Mouse (Mus musculus) MN1 (cell line): Measurements from ENCODE around the gene Pcare.
A peak's percentile ranks its signal among the peaks of the same experiment; 100 is the strongest.
"Not testable (repeated sequence)": the region's sequence is repeated elsewhere in the genome, so short reads cannot be mapped to it uniquely, and the experiment has no call there.

Experiments
- DNase-seq: peaks from one replicate; pipeline ENCODE4 v3.0.0-alpha.2; 2016; ENCODE audit warnings: low spot score

Gene Pcare

GRCm38 (mm10) chr17:71752831-71753230, at the start of gene Pcare:
Gene Pcare (minus strand): TSS chr17:71752894.
- DNase-seq = no peak

- DNase-seq = peak; percentile 23
These were observed 43.0 kb upstream of the Pcare start for GRCm38 (mm10) chr17:71795521-71796205.

GRCm38 (mm10) chr17:71791622-71792021, 38.9 kb upstream of the Pcare start:
- DNase-seq = no peak

GRCm38 (mm10) chr17:71791109-71791508, 38.4 kb upstream of the Pcare start:
- no peak for DNase-seq

- no peak for DNase-seq
These were observed 33.8 kb upstream of the Pcare start for GRCm38 (mm10) chr17:71786456-71786855.

GRCm38 (mm10) chr17:71783366-71783735, 30.7 kb upstream of the Pcare start:
- DNase-seq = peak; percentile 28

- peak; percentile 59 for DNase-seq
These were observed 30.1 kb upstream of the Pcare start for GRCm38 (mm10) chr17:71782699-71783365.

GRCm38 (mm10) chr17:71782242-71782698, 29.6 kb upstream of the Pcare start:
- DNase-seq = no peak

GRCm38 (mm10) chr17:71780945-71781344, 28.3 kb upstream of the Pcare start:
- no peak for DNase-seq

GRCm38 (mm10) chr17:71780490-71780889, 27.8 kb upstream of the Pcare start:
- no peak for DNase-seq

- no peak for DNase-seq
These were observed 26.0 kb upstream of the Pcare start for GRCm38 (mm10) chr17:71778696-71779095.

GRCm38 (mm10) chr17:71775279-71775678, 22.6 kb upstream of the Pcare start:
- DNase-seq = no peak

- no peak for DNase-seq
These were observed 21.5 kb upstream of the Pcare start for GRCm38 (mm10) chr17:71774173-71774572.

GRCm38 (mm10) chr17:71770696-71771095, 18.0 kb upstream of the Pcare start:
- DNase-seq = no peak

- no peak for DNase-seq
These were observed 16.9 kb upstream of the Pcare start for GRCm38 (mm10) chr17:71769564-71769963.

GRCm38 (mm10) chr17:71768173-71768572, 15.5 kb upstream of the Pcare start, which contains the start of gene Clip4:
Gene Clip4 (plus strand): TSS chr17:71768473.
- DNase-seq = not testable (repeated sequence)

GRCm38 (mm10) chr17:71760536-71760935, 7.8 kb upstream of the Pcare start:
- no peak for DNase-seq

- DNase-seq = no peak
These were observed 3.0 kb downstream of the Pcare start for GRCm38 (mm10) chr17:71749616-71750168.

GRCm38 (mm10) chr17:71747561-71747960, 5.1 kb downstream of the Pcare start:
- DNase-seq = no peak

- no peak for DNase-seq
These were observed 6.6 kb downstream of the Pcare start for GRCm38 (mm10) chr17:71746114-71746513.

- DNase-seq = no peak
These were observed 9.8 kb downstream of the Pcare start for GRCm38 (mm10) chr17:71742935-71743334.

- no peak for DNase-seq
These were observed 10.5 kb downstream of the Pcare start for GRCm38 (mm10) chr17:71742156-71742555.

- no peak for DNase-seq
These were observed 16.3 kb downstream of the Pcare start for GRCm38 (mm10) chr17:71736442-71736841.
